Mouse (Mus musculus) megakaryocyte, embryonic 14.5 days (primary cell): ENCODE results near the gene Csmd2.

Experiments
- FLI1 ChIP-seq: IDR thresholded peaks from 2 replicates; pipeline ENCODE4 v1.6.1; 2012; ENCODE audit warnings: low read length, inconsistent platforms, mixed read lengths
- GATA1 ChIP-seq: IDR thresholded peaks from 3 replicates; pipeline ENCODE4 v1.6.1; 2012; ENCODE audit warnings: mixed read lengths, low read length, inconsistent platforms, borderline replicate concordance

DNA sequence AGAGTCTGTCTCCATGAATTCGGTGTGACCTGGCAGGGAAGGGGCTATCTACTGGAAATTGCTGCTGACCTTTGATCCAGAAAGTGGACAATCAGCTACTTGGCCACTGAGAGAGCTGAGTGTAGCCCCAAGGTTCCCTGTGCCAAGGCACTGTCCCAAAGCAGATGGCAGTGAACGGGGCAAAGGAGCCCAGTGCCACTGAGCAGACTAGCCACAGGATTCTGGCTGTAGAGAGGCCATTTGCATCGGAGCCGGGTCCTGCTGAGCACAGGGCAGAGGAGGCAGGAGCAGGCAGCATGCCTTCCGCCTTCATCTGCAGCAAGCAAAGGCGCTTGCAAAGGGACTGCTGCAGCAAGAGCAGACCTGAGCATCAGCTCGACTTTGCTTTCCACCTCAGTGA lies 18.6 kb upstream of the Csmd2 start:
- TF ChIP-seq FLI1 (no peak), GATA1 (no peak)
